Mouse (Mus musculus) testis, adult 2 months (tissue): ENCODE results near the gene Fnbp1l.

ENCODE experiments used
- CTCF ChIP-seq: fragments of 200-500 bp; IDR thresholded peaks from 2 replicates; pipeline ENCODE4 v1.5.1; 2012; ENCODE audit warnings: low read depth, mild to moderate bottlenecking, inconsistent platforms, low read length, moderate library complexity; ENCODE audit not compliant: control insufficient read depth, insufficient read depth, insufficient replicate concordance
- POLR2A ChIP-seq: fragments of 200-500 bp; IDR thresholded peaks from 2 replicates; pipeline ENCODE4 v1.6.1; 2012; ENCODE audit warnings: low read depth, mild to moderate bottlenecking, inconsistent platforms, low read length, moderate library complexity; ENCODE audit not compliant: control insufficient read depth

DNA sequence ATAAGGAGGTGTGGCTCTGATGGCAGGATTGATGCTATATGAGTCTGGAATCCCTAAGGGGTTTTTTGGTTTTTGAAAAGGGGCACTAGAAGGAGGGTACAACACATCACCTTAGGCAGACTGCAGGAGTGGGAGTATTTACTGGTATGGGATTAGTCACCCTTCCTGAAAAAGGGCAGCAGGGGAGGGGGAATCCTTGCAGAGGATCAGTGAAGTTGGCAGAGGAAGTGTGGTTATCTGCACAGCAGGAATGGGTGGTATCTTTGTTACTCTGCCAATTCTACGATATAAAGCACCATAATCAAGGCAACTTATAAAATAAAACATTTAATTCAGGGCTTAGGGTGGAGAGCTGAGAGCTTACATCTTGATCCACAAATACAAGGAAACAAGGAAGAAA is 44.6 kb downstream of the Fnbp1l start:
- no peak for TF ChIP-seq CTCF
- no peak for TF ChIP-seq POLR2A
